Mouse (Mus musculus) retina, postnatal 7 days (tissue): ENCODE measurements around the gene Olfr1446.

Source experiments
- DNase-seq: peaks from one replicate; pipeline ENCODE4 v3.0.0-alpha.2; 2012; ENCODE audit warnings: low read depth, low spot score

The Olfr1446 gene

DNA sequence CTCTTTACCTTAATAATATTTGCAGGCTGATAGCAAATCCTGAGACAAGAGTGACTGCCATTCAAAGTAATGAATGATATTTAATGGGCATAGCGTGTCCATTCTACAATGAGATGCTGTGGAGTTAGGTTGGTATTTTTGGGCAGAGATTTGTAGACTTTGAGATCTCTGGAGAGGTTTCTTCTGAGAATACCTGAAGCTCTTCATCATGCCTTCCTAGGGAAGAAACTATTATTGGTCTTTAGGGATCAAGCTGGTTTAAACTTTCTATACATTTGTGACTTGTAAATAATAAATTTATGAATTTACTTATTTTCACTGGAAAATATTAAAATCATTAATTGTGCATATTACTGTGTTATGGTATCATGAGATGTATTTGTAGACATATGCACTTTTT is at the start of gene Olfr1446:
Olfr1446 (minus strand) TSS at position 101 of the 400 bp plus-strand sequence.
- DNase-seq: no peak

DNA sequence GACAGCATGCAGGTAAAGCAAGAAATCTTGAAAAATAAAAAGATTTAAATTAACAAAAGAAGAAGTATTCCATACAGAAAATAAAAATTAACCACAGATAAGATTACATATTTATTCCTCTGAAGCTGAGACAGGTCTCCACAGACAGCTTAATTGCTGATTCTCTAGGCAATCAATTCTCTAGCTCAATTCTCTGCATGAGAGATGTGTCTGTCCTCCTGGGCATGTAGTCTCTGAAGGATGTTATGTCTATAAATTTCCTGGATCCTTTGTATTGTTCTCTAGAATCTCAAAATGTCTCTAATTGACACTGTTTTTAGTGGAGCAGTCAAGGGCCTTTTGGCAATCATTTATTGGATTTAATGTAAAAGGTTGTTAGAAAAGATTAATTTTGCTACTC is 37.2 kb upstream of the Olfr1446 start, which contains the start of gene Olfr1449:
Olfr1449 (plus strand) TSS at position 301 of the 400 bp plus-strand sequence.
- no peak for DNase-seq

DNA sequence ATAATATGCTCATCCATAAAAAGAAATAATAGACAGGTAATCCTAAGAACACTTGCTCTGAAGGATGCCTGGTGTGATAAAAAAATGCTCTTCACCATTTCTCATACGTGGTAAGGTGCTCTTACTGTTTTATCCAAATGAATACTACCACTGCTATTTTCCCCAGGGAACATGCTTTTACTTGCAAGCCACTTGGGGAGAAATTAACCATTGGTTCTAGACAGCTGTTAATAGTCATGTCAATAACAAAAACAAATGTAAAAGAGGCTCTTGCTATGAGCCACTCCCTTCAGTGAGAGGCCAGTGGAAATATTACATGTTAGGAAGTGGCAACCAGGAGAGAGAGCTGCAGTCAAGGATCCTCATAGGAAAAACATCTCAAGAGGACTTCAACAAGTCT is 31.0 kb upstream of the Olfr1446 start, which contains the start of gene Olfr1448:
Olfr1448 (minus strand) TSS at position 101 of the 400 bp plus-strand sequence.
- no peak for DNase-seq

DNA sequence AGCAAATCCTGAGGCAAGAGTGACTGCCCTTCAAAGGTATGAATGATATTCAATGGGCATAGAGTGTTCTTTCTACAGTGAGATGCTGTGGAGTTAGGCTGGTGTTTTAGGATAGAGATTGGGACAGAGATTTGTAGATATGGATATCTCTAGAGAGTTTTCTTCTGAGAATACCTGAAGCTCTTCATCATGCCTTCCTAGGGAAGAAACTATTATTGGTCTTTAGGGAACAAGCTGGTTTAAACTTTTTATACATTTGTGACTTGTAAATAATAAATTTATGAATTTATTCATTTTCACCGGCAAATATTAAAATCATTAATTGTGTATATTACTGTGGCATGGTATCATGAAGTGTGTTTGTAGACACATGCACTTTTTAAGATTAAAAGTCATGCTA is 10.3 kb upstream of the Olfr1446 start, which contains the start of gene Olfr1447:
Olfr1447 (minus strand) TSS at position 101 of the 400 bp plus-strand sequence.
- DNase-seq: no peak

DNA sequence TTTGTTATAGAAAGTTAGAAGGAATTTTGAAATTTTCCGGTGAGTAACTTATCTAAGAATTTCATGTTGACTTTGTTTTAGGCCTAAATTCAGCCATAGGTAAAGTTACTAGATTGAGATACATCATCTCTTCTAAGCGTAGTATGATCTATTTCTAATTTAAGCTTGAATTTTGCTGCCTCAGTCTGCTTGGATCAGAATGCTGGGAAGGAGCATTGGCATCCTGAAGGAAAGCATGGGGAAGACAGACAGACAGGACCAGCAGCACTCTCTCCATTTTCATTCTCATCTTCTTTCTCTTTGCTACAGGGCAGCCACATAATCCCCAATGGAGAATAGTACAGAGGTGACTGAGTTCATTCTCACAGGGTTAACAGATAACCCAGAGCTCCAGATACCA is 9.8 kb downstream of the Olfr1446 start, which contains the start of gene Olfr1445:
Olfr1445 (plus strand) TSS at position 301 of the 400 bp plus-strand sequence.
- no peak for DNase-seq

DNA sequence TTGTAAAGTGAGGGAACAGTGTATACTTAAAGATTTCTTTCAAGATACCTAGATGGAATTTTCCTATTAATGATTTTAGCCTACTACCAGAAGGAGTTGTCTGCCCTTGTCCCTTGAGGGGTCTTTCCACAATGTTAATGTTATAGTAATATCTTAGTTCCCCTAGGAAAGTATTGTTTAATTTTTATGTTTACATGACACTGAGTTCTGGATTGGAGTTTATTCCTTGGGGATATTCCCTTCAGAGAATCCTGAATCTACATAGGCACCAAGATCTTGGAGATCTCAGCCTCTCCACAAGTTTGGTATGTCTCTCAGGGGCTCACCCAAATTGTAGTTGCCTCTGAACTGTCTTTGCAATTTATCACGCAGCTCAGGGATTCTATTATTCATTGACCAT is 36.3 kb downstream of the Olfr1446 start, which contains the start of gene Olfr1444:
Olfr1444 (plus strand) TSS at position 301 of the 400 bp plus-strand sequence.
- no peak for DNase-seq

DNA sequence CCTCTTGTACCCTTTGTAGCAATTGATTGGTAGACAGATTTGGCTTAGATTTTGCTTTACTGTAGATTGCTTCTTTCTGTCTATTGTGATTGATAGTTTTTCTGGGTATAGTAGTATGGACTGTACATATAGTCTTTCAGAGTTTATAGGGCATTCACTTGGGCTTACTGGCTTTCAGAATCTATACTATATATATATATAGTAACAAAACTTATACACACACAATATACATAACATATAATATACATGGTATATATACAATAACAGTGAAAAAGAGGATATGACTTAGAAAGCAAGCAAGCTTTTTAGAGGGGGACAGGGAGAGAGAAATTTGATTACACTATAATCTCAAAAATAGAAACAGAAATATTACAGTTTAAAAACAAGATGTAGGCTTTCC is 46.9 kb downstream of the Olfr1446 start, which contains the start of gene Gm5244:
Gm5244 (plus strand) TSS at position 301 of the 400 bp plus-strand sequence.
- DNase-seq: no peak

DNA sequence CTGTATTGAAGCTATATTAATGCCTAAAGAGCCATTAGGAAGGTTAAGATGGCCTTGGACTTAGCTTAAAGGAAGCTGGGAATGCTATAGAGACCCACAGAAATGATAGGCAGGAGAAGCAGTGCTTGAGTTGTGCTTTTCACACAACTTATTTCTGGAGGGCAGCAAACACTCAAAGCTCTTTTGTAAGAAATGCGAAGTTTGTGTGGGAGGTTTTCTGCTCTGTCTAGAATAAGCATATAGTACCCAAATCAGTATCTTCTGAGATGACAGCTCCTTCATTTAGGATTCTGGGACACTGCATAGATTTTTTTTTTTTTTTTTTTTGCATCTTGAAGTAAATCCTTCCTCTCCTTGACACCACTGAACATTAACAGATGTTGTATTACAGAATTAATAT is 54.8 kb downstream of the Olfr1446 start:
- no peak for DNase-seq
